Mouse (Mus musculus) gastrocnemius, postnatal 10 days (tissue): ENCODE results near the gene Bst2. TPM values are rescaled to one million over a fixed set of nuclear protein-coding genes. Genes with fewer than 3 reads are reported as not detected.

ENCODE experiments used
- DNase-seq: peaks from one replicate; pipeline ENCODE4 v3.0.0; 2021; ENCODE audit warnings: mixed read lengths
- long read RNA-seq, 2 experiments: library from polyadenylated mRNA; stranded (forward); transcript quantifications; one replicate each; pipeline ENCODE4 v2.0.0; 2021
- total RNA-seq, 2 experiments: library from RNA; stranded (reverse); gene quantifications; 2 replicates each; pipeline ENCODE4 v1.2.3; 2021

The Bst2 gene
- total RNA-seq = 10 to 100 TPM; 10.0 to 12.0 TPM
- long read RNA-seq, experiment 1 = 0 reads
- long read RNA-seq, experiment 2, partial matches to known transcripts = 0 of 3 reads
- long read RNA-seq, experiment 2, other reads (novel, unspliced or antisense) = 0 of 3 reads

GRCm38 (mm10) chr8:71537028-71537867, at the start of gene Bst2:
Bst2 (minus strand) TSS chr8:71537456.
- DNase-seq = peak; percentile 80

GRCm38 (mm10) chr8:71586891-71587290, 49.6 kb upstream of the Bst2 start:
- DNase-seq = peak; percentile 51

GRCm38 (mm10) chr8:71580201-71580600, 42.9 kb upstream of the Bst2 start:
- DNase-seq = no peak

GRCm38 (mm10) chr8:71579476-71579875, 42.2 kb upstream of the Bst2 start:
- peak; percentile 64 for DNase-seq

GRCm38 (mm10) chr8:71579009-71579408, 41.8 kb upstream of the Bst2 start:
- DNase-seq = no peak

- DNase-seq = no peak
Measured at GRCm38 (mm10) chr8:71577856-71578387, 40.7 kb upstream of the Bst2 start.

GRCm38 (mm10) chr8:71575020-71575419, 37.8 kb upstream of the Bst2 start:
- DNase-seq = no peak

- DNase-seq = no peak
Measured at GRCm38 (mm10) chr8:71574426-71574825, 37.2 kb upstream of the Bst2 start.

- DNase-seq = peak; percentile 61
Measured at GRCm38 (mm10) chr8:71572847-71573633, 35.8 kb upstream of the Bst2 start.

- no peak for DNase-seq
Measured at GRCm38 (mm10) chr8:71572077-71572476, 34.8 kb upstream of the Bst2 start.

- DNase-seq = peak; percentile 79
Measured at GRCm38 (mm10) chr8:71570291-71570954, 33.2 kb upstream of the Bst2 start.

- peak; percentile 71 for DNase-seq
Measured at GRCm38 (mm10) chr8:71569366-71570290, 32.4 kb upstream of the Bst2 start.

- peak; percentile 26 for DNase-seq
Measured at GRCm38 (mm10) chr8:71568941-71569340, 31.7 kb upstream of the Bst2 start.

- DNase-seq = peak; percentile 81
Measured at GRCm38 (mm10) chr8:71568387-71568937, 31.2 kb upstream of the Bst2 start, which contains the start of gene Slc27a1. Slc27a1 (plus strand) TSS chr8:71568882.

- DNase-seq = no peak
Measured at GRCm38 (mm10) chr8:71567587-71567986, 30.3 kb upstream of the Bst2 start.

GRCm38 (mm10) chr8:71566501-71566900, 29.2 kb upstream of the Bst2 start, which contains the start of gene Nxnl1:
Nxnl1 (minus strand) TSS chr8:71566601.
- DNase-seq = no peak

- DNase-seq = no peak
Measured at GRCm38 (mm10) chr8:71563992-71564391, 26.7 kb upstream of the Bst2 start.

GRCm38 (mm10) chr8:71562751-71563150, 25.5 kb upstream of the Bst2 start:
- peak; percentile 91 for DNase-seq

- peak; percentile 62 for DNase-seq
Measured at GRCm38 (mm10) chr8:71561401-71561800, 24.1 kb upstream of the Bst2 start.

GRCm38 (mm10) chr8:71560765-71561164, 23.5 kb upstream of the Bst2 start:
- DNase-seq = no peak

GRCm38 (mm10) chr8:71560071-71560470, 22.8 kb upstream of the Bst2 start:
- DNase-seq = no peak
